Mouse (Mus musculus): Measurements from ENCODE around the gene 2900026A02Rik.

GRCm38 (mm10) chr5:113270043-113270442 lies 49.0 kb upstream of the 2900026A02Rik start:
- TF ChIP-seq CTCF (IDR thresholded peaks at IDR 0.05; ENCODE audit: extremely low read depth, insufficient read length, insufficient replicate concordance, low read depth, low read length) (no peak; the same call in 1 of the 2 replicates), POLR2A (IDR thresholded peaks at IDR 0.05; ENCODE audit: low read depth, low read length) (no peak)

Measured in small intestine, adult 2 months (tissue).